Mouse (Mus musculus) heart, postnatal 0 days (tissue): Measurements from ENCODE around the gene Olfr610. TPM values are rescaled to one million over a fixed set of nuclear protein-coding genes. Genes with fewer than 3 reads are reported as not detected.

Experiments
- ATAC-seq: fragments of 200-750 bp; cut with Nextera tagmentation; 2 replicates; pipeline ENCODE4 v1.8.0; 2017; ENCODE audit warnings: low read depth, moderate number of reproducible peaks, moderate library complexity; ENCODE audit not compliant: insufficient read depth
- DNase-seq: peaks from one replicate; pipeline ENCODE4 v3.0.0-alpha.2; 2016; ENCODE audit warnings: low spot score
- H3K27ac ChIP-seq: fragments of 300-500 bp; sonication (generic); 2 replicates; pipeline ENCODE4 v1.5.1; 2014; ENCODE audit warnings: low read depth, mild to moderate bottlenecking
- H3K27me3 ChIP-seq: fragments of 300-500 bp; sonication (generic); 2 replicates; pipeline ENCODE4 v1.6.1; 2014; ENCODE audit warnings: low read length, mixed read lengths; ENCODE audit not compliant: control insufficient read depth, insufficient read depth
- H3K36me3 ChIP-seq: fragments of 300-500 bp; sonication (generic); replicated peaks from 2 replicates; pipeline ENCODE4 v1.6.1; 2014; ENCODE audit warnings: low read length, mixed read lengths; ENCODE audit not compliant: control insufficient read depth, insufficient read depth
- H3K4me1 ChIP-seq: fragments of 300-500 bp; sonication (generic); 2 replicates; pipeline ENCODE4 v1.6.1; 2014; ENCODE audit warnings: antibody characterized with exemption; ENCODE audit not compliant: control insufficient read depth, insufficient read depth
- H3K4me2 ChIP-seq: fragments of 300-500 bp; sonication (generic); 2 replicates; pipeline ENCODE4 v1.6.1; 2014; ENCODE audit warnings: low read depth, mild to moderate bottlenecking, low read length, moderate library complexity
- H3K4me3 ChIP-seq: fragments of 300-500 bp; sonication (generic); 2 replicates; pipeline ENCODE4 v1.5.1; 2014; ENCODE audit warnings: low read depth, low read length
- H3K9ac ChIP-seq: fragments of 300-500 bp; sonication (generic); replicated peaks from 2 replicates; pipeline ENCODE4 v1.6.1; 2014; ENCODE audit warnings: low read depth, low read length, mixed read lengths
- H3K9me3 ChIP-seq: fragments of 300-500 bp; sonication (generic); replicated peaks from 2 replicates; pipeline ENCODE4 v1.6.1; 2016; ENCODE audit warnings: low read length; ENCODE audit not compliant: control insufficient read depth
- CTCF ChIP-seq: IDR thresholded peaks from 2 replicates; pipeline ENCODE4 v1.5.1; 2016; ENCODE audit warnings: antibody characterized with exemption, control low read depth, low read depth
- EP300 ChIP-seq: IDR thresholded peaks from 2 replicates; pipeline ENCODE4 v1.6.1; 2016; ENCODE audit warnings: antibody characterized with exemption, low read depth
- WGBS: fragments of 180-500 bp; shearing (Covaris S2); extraction: QIAGEN DNeasy Blood & Tissue Kit; methylation state at CpG from one replicate; pipeline ENCODE4 v1.1.7; 2014; 5-methylcytosine and 5-hydroxymethylcytosine counted together
- polyA plus RNA-seq: library from polyadenylated mRNA; unstranded; fragments of >200 nt; fragmentation: Nextera tagmentation; extraction: Ambion mirVana; gene quantifications from 2 replicates; pipeline ENCODE4 v1.2.1, GENCODE M21; 2015
- total RNA-seq: library from RNA; depleted of rRNA; stranded (reverse); fragments of >200 nt; gene quantifications from 2 replicates; pipeline ENCODE4 v1.2.3, GENCODE M21; 2014; ENCODE audit warnings: low replicate concordance; rRNA removed

The Olfr610 gene
- total and polyA plus RNA-seq, 2 experiments from 2014 or later: not detected

DNA sequence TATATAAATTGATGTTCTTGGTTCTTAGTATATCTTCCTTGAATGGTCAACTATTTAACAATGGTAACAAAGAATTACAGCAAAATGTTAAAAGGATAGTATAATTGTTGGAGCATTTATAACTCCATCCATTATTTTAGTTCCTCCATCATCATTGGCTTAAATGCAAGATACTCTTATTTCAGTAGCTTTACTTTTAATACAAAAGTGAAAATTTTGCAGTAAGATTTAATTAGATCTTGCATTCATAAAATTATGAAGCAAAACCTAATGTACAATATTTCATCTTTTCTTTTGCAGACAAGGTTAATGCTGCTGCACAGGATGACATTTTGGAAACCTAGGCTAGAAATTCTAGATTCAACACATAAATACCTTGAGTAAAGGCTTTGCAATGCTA lies 42.3 kb downstream of the Olfr610 start, which contains the start of gene Olfr608:
Gene Olfr608 (plus strand): TSS at position 301 of the 400 bp plus-strand sequence.
- no peak within 1 kb of the TSS for H3K27ac ChIP-seq
- no peaks in the 10 kb centered on the region for H3K4me1 ChIP-seq
- no peak for TF ChIP-seq CTCF
- no peak for TF ChIP-seq EP300
- no peaks in the 10 kb centered on the region for H3K9me3 ChIP-seq
- no peaks in the 10 kb centered on the region for H3K27me3 ChIP-seq
- no peaks in the 10 kb centered on the region for H3K36me3 ChIP-seq
- H3K4me2 ChIP-seq: no peak within 1 kb of the TSS
- H3K4me3 ChIP-seq: no peak within 1 kb of the TSS
- ATAC-seq (no peak), DNase-seq (no peak)
- no peak within 1 kb of the TSS for H3K9ac ChIP-seq

DNA sequence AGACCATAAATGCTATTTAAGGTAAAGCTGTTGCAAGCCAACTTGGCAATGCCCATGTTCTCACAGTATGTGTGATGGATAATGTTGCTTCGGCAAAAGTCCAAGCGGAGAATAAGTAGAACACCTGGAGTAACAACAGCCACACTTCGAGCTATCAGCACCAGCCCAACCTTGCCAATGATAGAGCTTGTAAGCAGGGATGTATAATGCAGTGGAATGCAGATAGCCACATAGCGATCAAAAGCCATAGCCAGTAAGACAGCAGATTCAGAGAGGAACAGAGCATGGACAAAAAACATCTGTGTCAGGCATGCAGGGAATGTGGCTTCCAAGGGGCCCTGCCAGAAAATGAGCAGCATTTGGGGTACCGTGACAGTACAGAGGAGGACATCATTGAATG lies 51.3 kb downstream of the Olfr610 start:
- peak; percentile 93 for ATAC-seq
- Histone ChIP-seq H3K9ac (no peak overlapping the region), H3K4me2 (peak overlapping the region; percentile 52)

More for the DNA sequence above, 51.3 kb downstream of the Olfr610 start:
- peak; percentile 74 for DNase-seq
- Histone ChIP-seq H3K36me3 (no peaks in the 10 kb centered on the region), H3K4me3 (peak overlapping the region; percentile 34), H3K4me1 (no peaks in the 10 kb centered on the region), H3K27ac (peak overlapping the region; percentile 77), H3K27me3 (no peaks in the 10 kb centered on the region), H3K9me3 (no peaks in the 10 kb centered on the region)
- WGBS: 42% methylated on average over 5 of the region's 5 CpGs
- TF ChIP-seq EP300 (peak; percentile 85; the same call in 1 of the 2 replicates), CTCF (no peak)

Other genes with a start within 250 kb of the Olfr610 start
- gene Olfr596, start 206.5 kb downstream of the Olfr610 start, total RNA-seq: not detected in 2 replicates
- not detected in 2 replicates for gene Olfr596, start 206.5 kb downstream of the Olfr610 start, polyA plus RNA-seq
- gene Olfr597, start 195.8 kb downstream of the Olfr610 start, total RNA-seq: not detected in 2 replicates
- gene Olfr597, start 195.8 kb downstream of the Olfr610 start, polyA plus RNA-seq: not detected in 2 replicates
- not detected in 2 replicates for gene Olfr598, start 188.6 kb downstream of the Olfr610 start, total RNA-seq
- gene Olfr598, start 188.6 kb downstream of the Olfr610 start, polyA plus RNA-seq: not detected in 2 replicates
- gene Olfr599, start 176.2 kb downstream of the Olfr610 start, total RNA-seq: not detected in 2 replicates
- not detected in 2 replicates for gene Olfr599, start 176.2 kb downstream of the Olfr610 start, polyA plus RNA-seq
- gene Olfr600, start 162.5 kb downstream of the Olfr610 start, total RNA-seq: not detected in 2 replicates
- gene Olfr600, start 162.5 kb downstream of the Olfr610 start, polyA plus RNA-seq: not detected in 2 replicates
- not detected in 2 replicates for gene Olfr601, start 149.5 kb downstream of the Olfr610 start, total RNA-seq
- gene Olfr601, start 149.5 kb downstream of the Olfr610 start, polyA plus RNA-seq: not detected in 2 replicates
- gene Olfr603, start 125.9 kb downstream of the Olfr610 start, total RNA-seq: not detected in 2 replicates
- gene Olfr603, start 125.9 kb downstream of the Olfr610 start, polyA plus RNA-seq: not detected in 2 replicates
- gene Usp17lc, start 97.0 kb downstream of the Olfr610 start, total RNA-seq: not detected in 2 replicates
- gene Usp17lc, start 97.0 kb downstream of the Olfr610 start, polyA plus RNA-seq: 0.12 and 0.19 TPM in 2 replicates
- gene Olfr605, start 66.7 kb downstream of the Olfr610 start, total RNA-seq: not detected in 2 replicates
- not detected in 2 replicates for gene Olfr605, start 66.7 kb downstream of the Olfr610 start, polyA plus RNA-seq
- not detected in 2 replicates for gene Olfr606, start 63.1 kb downstream of the Olfr610 start, total RNA-seq
- not detected in 2 replicates for gene Olfr606, start 63.1 kb downstream of the Olfr610 start, polyA plus RNA-seq
- not detected in 2 replicates for gene Olfr607, start 48.0 kb downstream of the Olfr610 start, total RNA-seq
- gene Olfr607, start 48.0 kb downstream of the Olfr610 start, polyA plus RNA-seq: 0.55 and 0.91 TPM in 2 replicates
- 9.8 TPM in 2 replicates for gene Olfr608, start 42.2 kb downstream of the Olfr610 start, total RNA-seq
- 1.1 and 1.3 TPM in 2 replicates for gene Olfr608, start 42.2 kb downstream of the Olfr610 start, polyA plus RNA-seq
- gene Olfr609, start 14.1 kb downstream of the Olfr610 start, total RNA-seq: not detected in 2 replicates
- 0.04 TPM in 2 replicates for gene Olfr609, start 14.1 kb downstream of the Olfr610 start, polyA plus RNA-seq
- not detected in 2 replicates for gene Olfr611, start 8.7 kb upstream of the Olfr610 start, total RNA-seq
- gene Olfr611, start 8.7 kb upstream of the Olfr610 start, polyA plus RNA-seq: not detected in 2 replicates
- gene Olfr612, start 30.6 kb upstream of the Olfr610 start, total RNA-seq: not detected in 2 replicates
- gene Olfr612, start 30.6 kb upstream of the Olfr610 start, polyA plus RNA-seq: not detected in 2 replicates
- not detected in 2 replicates for gene Olfr613, start 36.0 kb upstream of the Olfr610 start, total RNA-seq
- gene Olfr613, start 36.0 kb upstream of the Olfr610 start, polyA plus RNA-seq: not detected in 2 replicates
- gene Olfr615, start 44.0 kb upstream of the Olfr610 start, total RNA-seq: not detected in 2 replicates
- not detected in 2 replicates for gene Olfr615, start 44.0 kb upstream of the Olfr610 start, polyA plus RNA-seq
- gene Olfr616, start 57.0 kb upstream of the Olfr610 start, total RNA-seq: not detected in 2 replicates
- gene Olfr616, start 57.0 kb upstream of the Olfr610 start, polyA plus RNA-seq: not detected in 2 replicates
- gene Olfr617, start 60.9 kb upstream of the Olfr610 start, total RNA-seq: not detected in 2 replicates
- gene Olfr617, start 60.9 kb upstream of the Olfr610 start, polyA plus RNA-seq: not detected in 2 replicates
- not detected in 2 replicates for gene Olfr618, start 78.0 kb upstream of the Olfr610 start, total RNA-seq
- not detected in 2 replicates for gene Olfr618, start 78.0 kb upstream of the Olfr610 start, polyA plus RNA-seq
- gene Olfr619, start 88.5 kb upstream of the Olfr610 start, total RNA-seq: not detected in 2 replicates
- not detected in 2 replicates for gene Olfr619, start 88.5 kb upstream of the Olfr610 start, polyA plus RNA-seq
- gene Olfr620, start 100.4 kb upstream of the Olfr610 start, total RNA-seq: not detected in 2 replicates
- not detected in 2 replicates for gene Olfr620, start 100.4 kb upstream of the Olfr610 start, polyA plus RNA-seq
- not detected in 2 replicates for gene Olfr622, start 130.6 kb upstream of the Olfr610 start, total RNA-seq
- not detected in 2 replicates for gene Olfr622, start 130.6 kb upstream of the Olfr610 start, polyA plus RNA-seq
- not detected in 2 replicates for gene Olfr623, start 151.6 kb upstream of the Olfr610 start, total RNA-seq
- gene Olfr623, start 151.6 kb upstream of the Olfr610 start, polyA plus RNA-seq: not detected in 2 replicates
- not detected in 2 replicates for gene Olfr624, start 159.1 kb upstream of the Olfr610 start, total RNA-seq
- gene Olfr624, start 159.1 kb upstream of the Olfr610 start, polyA plus RNA-seq: 0.03 TPM in 1 of 2 replicates, not detected in the other
- not detected in 2 replicates for gene Olfr625-ps1, start 170.6 kb upstream of the Olfr610 start, total RNA-seq
- gene Olfr625-ps1, start 170.6 kb upstream of the Olfr610 start, polyA plus RNA-seq: not detected in 2 replicates
- not detected in 2 replicates for gene Olfr243, start 202.5 kb upstream of the Olfr610 start, total RNA-seq
- not detected in 2 replicates for gene Olfr243, start 202.5 kb upstream of the Olfr610 start, polyA plus RNA-seq
- not detected in 2 replicates for gene Olfr628, start 218.3 kb upstream of the Olfr610 start, total RNA-seq
- gene Olfr628, start 218.3 kb upstream of the Olfr610 start, polyA plus RNA-seq: not detected in 2 replicates
- gene Olfr629, start 232.8 kb upstream of the Olfr610 start, total RNA-seq: not detected in 2 replicates
- not detected in 2 replicates for gene Olfr629, start 232.8 kb upstream of the Olfr610 start, polyA plus RNA-seq
- gene Olfr630, start 245.2 kb upstream of the Olfr610 start, total RNA-seq: not detected in 2 replicates
- gene Olfr630, start 245.2 kb upstream of the Olfr610 start, polyA plus RNA-seq: not detected in 2 replicates